Mouse (Mus musculus) G1E-ER4 (cell line): ENCODE data around the gene Zpbp2. TPM values are rescaled to one million over a fixed set of nuclear protein-coding genes. Genes with fewer than 3 reads are reported as not detected.

Experiments
- GATA1 ChIP-seq: IDR thresholded peaks from one replicate; pipeline ENCODE4 v1.8.0; 2012; ENCODE audit warnings: low read length, inconsistent platforms
- polyA plus RNA-seq: library from polyadenylated mRNA; stranded (reverse); fragments of >175 nt; gene quantifications from 2 replicates; pipeline ENCODE4 v1.2.3, GENCODE M21; 2012

The Zpbp2 gene
- polyA plus RNA-seq, 1 experiment: 0.39 TPM

GRCm38 (mm10) chr11:98582551-98583264 is 31.8 kb downstream of the Zpbp2 start:
- no peak for TF ChIP-seq GATA1

DNA sequence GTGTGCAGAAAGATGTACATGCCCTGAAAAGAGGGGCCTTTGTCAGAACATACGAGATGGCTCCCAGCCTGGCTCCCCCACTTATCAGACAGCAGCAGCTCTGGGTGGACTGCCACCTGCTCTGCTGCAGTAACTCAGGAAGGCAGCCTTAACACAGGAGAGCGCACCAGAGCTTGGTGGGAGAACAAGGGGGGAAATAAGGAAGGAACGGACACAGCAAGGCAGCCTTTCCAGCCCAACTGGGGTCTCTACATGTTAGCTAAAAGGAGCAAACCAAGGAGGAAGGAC is 32.3 kb downstream of the Zpbp2 start:
- TF ChIP-seq GATA1: no peak

- no peak for TF ChIP-seq GATA1
Measured at GRCm38 (mm10) chr11:98583571-98583970, 32.7 kb downstream of the Zpbp2 start.

GRCm38 (mm10) chr11:98584146-98584545 is 33.2 kb downstream of the Zpbp2 start:
- no peak for TF ChIP-seq GATA1

GRCm38 (mm10) chr11:98584629-98585177 is 33.8 kb downstream of the Zpbp2 start:
- no peak for TF ChIP-seq GATA1

GRCm38 (mm10) chr11:98586087-98586891 is 35.4 kb downstream of the Zpbp2 start:
- no peak for TF ChIP-seq GATA1

DNA sequence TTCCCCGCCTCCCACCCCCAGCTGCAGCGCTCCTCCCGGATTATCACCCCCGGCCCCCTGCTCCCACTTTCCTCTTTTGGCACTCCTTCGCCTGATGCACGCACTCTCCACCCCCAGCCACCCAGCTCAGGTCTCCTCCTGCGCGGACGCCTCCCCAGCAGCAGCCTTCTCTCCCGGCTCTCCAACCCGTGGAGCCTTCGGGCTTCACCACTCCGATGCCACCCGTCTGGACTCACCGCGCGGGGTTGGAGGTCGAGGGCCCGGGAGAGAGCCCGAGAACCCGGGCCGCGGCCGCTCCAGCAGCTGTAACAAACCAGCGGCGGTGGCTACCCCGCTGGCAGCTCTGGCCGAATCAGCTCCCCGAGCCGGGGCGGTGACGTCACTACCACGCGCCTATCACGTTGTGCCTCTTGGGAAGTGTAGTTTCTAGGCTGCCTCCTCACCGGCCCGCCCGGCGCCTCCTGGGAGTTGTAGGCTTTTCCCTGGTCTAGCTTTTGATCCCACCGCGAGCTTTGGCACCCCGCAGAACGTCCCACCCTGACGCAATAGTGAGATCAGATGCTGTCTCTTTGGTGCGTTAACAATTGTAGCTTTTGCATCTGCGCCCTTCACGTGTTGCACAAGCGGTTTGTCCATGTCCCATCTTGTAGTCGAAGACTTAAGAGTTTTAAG is 36.1 kb downstream of the Zpbp2 start, which contains the start of gene Ormdl3:
TSS of gene Ormdl3 (minus strand) at position 477 of the 672 bp plus-strand sequence.
- TF ChIP-seq GATA1: no peak

DNA sequence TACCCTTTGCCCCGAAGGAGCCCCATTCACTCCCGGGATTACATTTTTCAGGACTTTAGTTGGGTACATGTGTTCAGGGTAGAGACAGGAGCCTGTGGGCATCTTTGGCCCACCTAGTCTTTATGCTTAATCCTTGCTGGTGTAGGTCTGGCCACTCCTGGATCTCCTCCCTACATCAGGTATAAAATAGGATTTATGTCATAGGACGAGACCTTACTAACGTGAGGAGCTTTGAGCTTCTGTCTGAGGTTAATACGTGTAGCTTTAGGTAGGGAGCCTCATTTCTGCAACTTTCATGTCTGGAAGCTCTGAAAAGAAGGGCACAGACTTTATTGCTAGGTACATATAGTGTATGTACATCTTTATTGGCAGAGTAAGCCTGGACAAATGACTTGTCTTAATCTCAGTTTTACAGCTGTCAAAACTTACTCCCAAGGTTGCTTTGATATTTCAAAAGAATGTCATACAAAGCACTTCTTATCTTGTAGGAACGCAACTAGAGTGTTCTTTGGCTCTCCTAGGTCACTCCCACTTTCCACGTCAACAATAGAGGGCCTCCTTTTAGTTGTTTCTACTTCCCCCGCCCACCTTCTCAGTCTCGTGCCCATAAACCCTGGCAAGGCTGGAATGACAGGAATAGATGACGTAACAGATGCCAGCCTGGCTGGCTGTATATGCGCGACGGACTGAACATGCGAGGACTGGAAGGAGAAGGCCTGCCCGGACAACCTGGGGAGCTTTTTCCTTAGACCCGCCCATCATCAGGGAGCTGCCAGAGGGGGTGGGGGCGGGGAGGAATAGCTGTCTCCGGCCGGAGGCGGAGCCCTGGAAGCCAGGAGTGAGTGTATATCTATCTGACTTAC is 37.0 kb downstream of the Zpbp2 start:
- no peak for TF ChIP-seq GATA1

GRCm38 (mm10) chr11:98588833-98589281 is 38.0 kb downstream of the Zpbp2 start:
- TF ChIP-seq GATA1: no peak

- no peak for TF ChIP-seq GATA1
Measured at GRCm38 (mm10) chr11:98589306-98589705, 38.4 kb downstream of the Zpbp2 start.

DNA sequence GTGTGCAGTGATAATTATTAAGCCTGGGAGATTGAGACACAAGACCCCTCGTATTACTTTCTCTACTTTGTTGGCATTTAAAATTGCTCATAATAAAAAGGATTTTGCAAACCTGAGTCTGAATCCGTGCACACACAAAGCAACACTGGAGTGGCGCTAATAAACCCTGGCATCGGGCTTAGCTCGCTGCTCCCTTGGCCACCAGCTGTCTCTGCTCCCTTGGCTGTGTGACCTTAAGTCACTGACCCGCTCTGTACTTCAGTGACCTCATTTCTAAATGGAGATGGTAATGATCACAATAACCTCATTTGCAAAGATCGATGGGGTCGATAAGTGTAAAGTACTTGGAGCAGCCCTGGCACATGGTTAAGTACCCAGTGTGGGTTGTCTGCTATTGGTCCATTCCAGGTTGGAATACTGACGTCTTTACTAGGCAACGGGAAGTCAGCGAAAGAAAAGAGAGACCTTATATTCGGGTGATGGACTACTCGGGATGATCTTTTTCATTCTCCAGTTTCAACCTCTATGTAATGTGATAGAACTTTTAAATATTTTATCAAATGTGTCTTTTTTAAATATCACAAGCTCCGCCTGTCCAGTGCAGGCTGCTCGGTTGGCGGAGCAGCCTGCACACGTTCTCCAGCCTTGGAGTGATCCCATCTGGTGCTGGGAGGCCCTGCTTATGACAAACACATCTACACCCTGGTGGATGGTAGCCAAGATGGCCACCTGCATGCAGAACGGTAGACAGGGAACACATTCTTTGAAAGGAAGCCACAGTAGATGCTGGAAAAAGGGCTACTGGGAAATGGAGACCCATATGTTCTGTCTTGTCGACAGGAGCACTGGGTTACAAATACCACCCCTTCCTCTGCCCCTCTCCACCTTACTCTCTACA is 39.9 kb downstream of the Zpbp2 start:
- TF ChIP-seq GATA1: no peak

- no peak for TF ChIP-seq GATA1
Measured at GRCm38 (mm10) chr11:98595021-98595420, 44.1 kb downstream of the Zpbp2 start.

GRCm38 (mm10) chr11:98595473-98595872 is 44.6 kb downstream of the Zpbp2 start:
- no peak for TF ChIP-seq GATA1

- no peak for TF ChIP-seq GATA1
Measured at GRCm38 (mm10) chr11:98595955-98596354, 45.1 kb downstream of the Zpbp2 start.
